In genomic region chr19:37565806-37566205, GRCm38 (mm10) we compare ENCODE assay signal across 19 mouse cellular contexts. TPM values are rescaled to one million over a fixed set of nuclear protein-coding genes. Genes with fewer than 3 reads are reported as not detected.
DNase-seq lines count a peak whose midpoint lies in the region; ATAC-seq and TF ChIP-seq lines count a peak whose summit lies in the region.
"Had no signal": no experiment of that assay in that cellular context is flagged by ENCODE, and none has a peak within 500 bp of the region (broad histone marks: within the 10 kb centered on the region; RNA-seq: fewer than 3 reads in every experiment).

No protein-coding gene starts in this region.

- no peak for TF ChIP-seq POLR2A in kidney, adult 2 months (IDR thresholded peaks at IDR 0.05; ENCODE audit: low read depth, low read length)

- no peaks in the 10 kb centered on the region for H3K27me3 ChIP-seq in kidney, postnatal 0 days (ENCODE audit: insufficient read depth, low read length)
- H3K27me3 ChIP-seq in kidney, adult 2 months (replicated peaks; ENCODE audit: control insufficient read depth, insufficient read depth, low read length), result no peaks in the 10 kb centered on the region
- H3K27me3 ChIP-seq in neural tube, embryonic 11.5 days (ENCODE audit: control insufficient read depth, insufficient read depth, low read length), result no peaks in the 10 kb centered on the region
- no peaks in the 10 kb centered on the region for H3K27me3 ChIP-seq in neural tube, embryonic 15.5 days (replicated peaks)
- H3K27me3 ChIP-seq in stomach, postnatal 0 days (ENCODE audit: control insufficient read depth, insufficient read depth, low read length), result no peaks in the 10 kb centered on the region
- H3K27me3 ChIP-seq: heart, embryonic 13.5 days; limb, embryonic 15.5 days; stomach, embryonic 15.5 days had no signal

- no peak overlapping the region for H3K4me3 ChIP-seq in kidney, postnatal 0 days (replicated peaks; ENCODE audit: low read depth, low read length)
- H3K4me3 ChIP-seq in kidney, adult 2 months (ENCODE audit: insufficient read depth, low read depth, low read length), result no peak overlapping the region
- H3K4me3 ChIP-seq in neural tube, embryonic 11.5 days (ENCODE audit: low read depth, low read length), result no peak overlapping the region
- H3K4me3 ChIP-seq in neural tube, embryonic 15.5 days (replicated peaks), result no peak overlapping the region
- no peak overlapping the region for H3K4me3 ChIP-seq in stomach, postnatal 0 days (ENCODE audit: low read depth, low read length)
- H3K4me3 ChIP-seq: erythroblast, embryonic 14.5 days; heart, embryonic 13.5 days; limb, embryonic 15.5 days; stomach, embryonic 15.5 days had no signal

- H3K36me3 ChIP-seq in kidney, postnatal 0 days (ENCODE audit: insufficient read depth, low read length), result no peaks in the 10 kb centered on the region
- no peaks in the 10 kb centered on the region for H3K36me3 ChIP-seq in kidney, adult 2 months (ENCODE audit: control insufficient read depth, insufficient read depth, low read length)
- H3K36me3 ChIP-seq in neural tube, embryonic 11.5 days (ENCODE audit: control insufficient read depth, insufficient read depth, low read length), result no peaks in the 10 kb centered on the region
- H3K36me3 ChIP-seq in neural tube, embryonic 15.5 days, result no peaks in the 10 kb centered on the region
- no peaks in the 10 kb centered on the region for H3K36me3 ChIP-seq in stomach, postnatal 0 days (ENCODE audit: control insufficient read depth, insufficient read depth, low read length)
- H3K36me3 ChIP-seq: heart, embryonic 13.5 days; limb, embryonic 15.5 days; stomach, embryonic 15.5 days had no signal

- no peak for TF ChIP-seq EP300 in stomach, postnatal 0 days (optimal IDR thresholded peaks at IDR 0.05)

- H3K9me3 ChIP-seq in kidney, postnatal 0 days (replicated peaks; ENCODE audit: low read length), result no peaks in the 10 kb centered on the region
- H3K9me3 ChIP-seq in neural tube, embryonic 11.5 days (ENCODE audit: control insufficient read depth, low read length), result no peaks in the 10 kb centered on the region
- no peaks in the 10 kb centered on the region for H3K9me3 ChIP-seq in neural tube, embryonic 15.5 days (replicated peaks)
- no peaks in the 10 kb centered on the region for H3K9me3 ChIP-seq in stomach, postnatal 0 days (ENCODE audit: control insufficient read depth, low read length)
- H3K9me3 ChIP-seq: heart, embryonic 13.5 days; limb, embryonic 15.5 days; stomach, embryonic 15.5 days had no signal

- no peaks in the 10 kb centered on the region for H3K4me1 ChIP-seq in kidney, postnatal 0 days (replicated peaks; ENCODE audit: insufficient read depth, low read length)
- peaks cover 22% of the 10 kb centered on the region; the same call in 1 of the 2 replicates for H3K4me1 ChIP-seq in kidney, adult 2 months (ENCODE audit: control insufficient read depth, insufficient read depth, low read length)
- H3K4me1 ChIP-seq in neural tube, embryonic 11.5 days (ENCODE audit: control insufficient read depth, insufficient read depth, low read length), result no peaks in the 10 kb centered on the region
- H3K4me1 ChIP-seq in neural tube, embryonic 15.5 days, result peaks cover 9% of the 10 kb centered on the region
- H3K4me1 ChIP-seq in stomach, postnatal 0 days (replicated peaks; ENCODE audit: control insufficient read depth, insufficient read depth), result no peaks in the 10 kb centered on the region
- H3K4me1 ChIP-seq: limb, embryonic 15.5 days; stomach, embryonic 15.5 days had no signal

- H3K27ac ChIP-seq in kidney, postnatal 0 days, result no peak overlapping the region
- H3K27ac ChIP-seq in kidney, adult 2 months (ENCODE audit: insufficient read depth, low read depth, low read length), result no peak overlapping the region
- no peak overlapping the region for H3K27ac ChIP-seq in neural tube, embryonic 11.5 days (ENCODE audit: low read depth, low read length)
- no peak overlapping the region for H3K27ac ChIP-seq in neural tube, embryonic 15.5 days (replicated peaks)
- no peak overlapping the region for H3K27ac ChIP-seq in stomach, postnatal 0 days (replicated peaks)
- H3K27ac ChIP-seq: heart, embryonic 13.5 days; limb, embryonic 15.5 days; macrophage; stomach, embryonic 15.5 days had no signal

- peak; percentile 65 for TF ChIP-seq CTCF in kidney, postnatal 0 days (IDR thresholded peaks at IDR 0.05; ENCODE audit: low read depth)
- TF ChIP-seq CTCF in kidney, adult 2 months (conservative IDR thresholded peaks at IDR 0.05; ENCODE audit: insufficient read depth, insufficient read length, low read depth, low read length), result no peak
- TF ChIP-seq CTCF in stomach, postnatal 0 days (IDR thresholded peaks at IDR 0.05; ENCODE audit: low read depth), result peak; percentile 65

- ATAC-seq in kidney, postnatal 0 days (replicated peaks; ENCODE audit: low FRiP score, low read depth), result no peak
- ATAC-seq in neural tube, embryonic 11.5 days (ENCODE audit: insufficient read depth, low FRiP score, low TSS enrichment), result no peak
- no peak; the same call in 1 of the 2 replicates for ATAC-seq in neural tube, embryonic 15.5 days (ENCODE audit: low FRiP score)
- no peak for ATAC-seq in stomach, postnatal 0 days (ENCODE audit: low FRiP score, low TSS enrichment)
- ATAC-seq: hindbrain, embryonic 16.5 days had no signal

- WGBS in kidney, postnatal 0 days, result 31% methylated on average over 7 of the region's 7 CpGs
- 39% methylated on average over 7 of the region's 7 CpGs for WGBS in kidney, adult 2 months
- 63% methylated on average over 7 of the region's 7 CpGs for WGBS in neural tube, embryonic 11.5 days
- 45% methylated on average over 7 of the region's 7 CpGs for WGBS in neural tube, embryonic 15.5 days
- WGBS in stomach, postnatal 0 days, result 34% methylated on average over 7 of the region's 7 CpGs

- H3K9ac ChIP-seq in kidney, postnatal 0 days (ENCODE audit: low read depth, low read length), result no peak overlapping the region
- no peak overlapping the region for H3K9ac ChIP-seq in neural tube, embryonic 11.5 days (ENCODE audit: low read length)
- H3K9ac ChIP-seq in neural tube, embryonic 15.5 days (replicated peaks), result no peak overlapping the region
- H3K9ac ChIP-seq in stomach, postnatal 0 days (ENCODE audit: low read length), result no peak overlapping the region
- H3K9ac ChIP-seq: heart, embryonic 13.5 days; limb, embryonic 15.5 days; stomach, embryonic 15.5 days had no signal

- H3K4me2 ChIP-seq in kidney, postnatal 0 days (ENCODE audit: low read length), result no peak overlapping the region
- H3K4me2 ChIP-seq in neural tube, embryonic 11.5 days (ENCODE audit: low read depth), result no peak overlapping the region
- H3K4me2 ChIP-seq in neural tube, embryonic 15.5 days, result no peak overlapping the region
- H3K4me2 ChIP-seq in stomach, postnatal 0 days (replicated peaks; ENCODE audit: low read depth), result no peak overlapping the region
- H3K4me2 ChIP-seq: heart, embryonic 13.5 days; limb, embryonic 15.5 days; stomach, embryonic 15.5 days had no signal

- peak; percentile 48 for DNase-seq in embryo, embryonic 11 days
- DNase-seq in embryo, embryonic 10 days (ENCODE audit: low spot score), result no peak
- DNase-seq in kidney, postnatal 0 days (ENCODE audit: low spot score), result peak; percentile 79
- DNase-seq in kidney, adult 2 months, result no peak
- peak; percentile 24 for DNase-seq in neural tube, embryonic 11.5 days (ENCODE audit: low spot score)
- DNase-seq in stomach, postnatal 0 days (ENCODE audit: low spot score), result no peak
- no peak for DNase-seq in heart, adult 9 months (ENCODE audit: low spot score in 2 of 2)
- DNase-seq: adrenal gland, postnatal 14 days; B cell, adult 2 months; cerebellum, postnatal 25 days; kidney, postnatal 14 days; thymus, postnatal 25 days had no signal

RNA-seq across cellular contexts. Expression of gene Exoc6, which starts 15.6 kb away (rescaled TPM):
- polyA plus RNA-seq in kidney, postnatal 0 days (2015; fragmentation: Nextera tagmentation; extraction: Ambion mirVana), result 28.1 and 29.9 TPM in 2 replicates
- polyA plus RNA-seq in kidney, adult 2 months (2012; rRNA removed), result 25.2 and 28.8 TPM in 2 replicates
- 11.8 and 12.6 TPM in 2 replicates for polyA plus RNA-seq in neural tube, embryonic 11.5 days (2014; fragmentation: Nextera tagmentation; extraction: Ambion mirVana)
- polyA plus RNA-seq in neural tube, embryonic 15.5 days (2015; fragmentation: Nextera tagmentation; extraction: Ambion mirVana), result 19.7 and 20.3 TPM in 2 replicates
- polyA plus RNA-seq in stomach, postnatal 0 days (2015; fragmentation: Nextera tagmentation; extraction: Ambion mirVana), result 8.7 and 9.0 TPM in 2 replicates

Comparison
In these comparisons a context has a peak if more than half of its experiments do, and no peak if none do; other contexts are left out.
1. DNase-seq: peak in embryo, embryonic 11 days (single experiment), kidney, postnatal 0 days (single experiment) and neural tube, embryonic 11.5 days (single experiment); none in embryo, embryonic 10 days (single experiment), kidney, adult 2 months (single experiment), stomach, postnatal 0 days (single experiment) and heart, adult 9 months (0 of 2).